Mouse (Mus musculus) liver, postnatal 0 days (tissue): ENCODE measurements around the gene Arrb1.

ENCODE experiments used
- CTCF ChIP-seq: sonication (generic); IDR thresholded peaks from 2 replicates; pipeline ENCODE4 v1.5.1; 2016; ENCODE audit warnings: antibody characterized with exemption, low read depth
- EP300 ChIP-seq: IDR thresholded peaks from 2 replicates; pipeline ENCODE4 v1.6.1; 2016; ENCODE audit warnings: antibody characterized with exemption, low read depth, mild to moderate bottlenecking

DNA sequence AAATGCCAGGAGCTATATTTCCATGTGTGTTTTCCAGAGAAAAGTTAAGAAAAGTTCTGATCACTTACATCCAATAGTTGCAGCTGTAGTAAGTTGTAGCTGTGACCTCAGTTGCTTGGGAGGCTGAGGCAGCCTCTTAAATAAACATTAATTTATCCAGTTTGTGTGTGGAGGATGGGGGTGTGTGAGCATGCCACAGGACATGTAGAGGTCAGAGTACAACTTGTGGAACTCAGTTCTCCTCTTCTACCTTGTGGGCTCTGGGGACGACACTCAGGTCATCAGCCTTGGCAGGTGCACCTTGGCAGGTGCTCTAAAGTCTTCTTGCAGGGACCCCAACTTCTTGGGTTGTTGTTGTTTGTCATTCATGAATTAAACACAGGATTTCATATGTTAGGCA, 11.4 kb upstream of the Arrb1 start:
- TF ChIP-seq CTCF (no peak), EP300 (no peak)
